9 mouse cellular contexts compared by ENCODE assay signal in genomic region chr8:47446312-47447046, GRCm38 (mm10). TPM values are rescaled to one million over a fixed set of nuclear protein-coding genes. Genes with fewer than 3 reads are reported as not detected.
DNase-seq lines count a peak whose midpoint lies in the region; ATAC-seq lines count a peak whose summit lies in the region.
"Had no signal": no experiment of that assay in that cellular context is flagged by ENCODE, and none has a peak within 500 bp of the region (broad histone marks: within the 10 kb centered on the region; RNA-seq: fewer than 3 reads in every experiment).

Stox2 (minus strand) TSS chr8:47446362.

- 0 out of 2 replicates have a peak, but pooled peaks cover 2% of the 10 kb centered on the region for H3K4me1 ChIP-seq in limb, embryonic 15.5 days

- H3K9me3 ChIP-seq in limb, embryonic 15.5 days = no peaks in the 10 kb centered on the region

- intact Hi-C loops in heart, postnatal 36 days (cut with DNase I) = no loop called here

- WGBS in limb, embryonic 15.5 days = 56% methylated on average over 19 of the region's 19 CpGs

- no peak for DNase-seq in gastrocnemius, postnatal 4 days (ENCODE audit: low spot score in 2 of 2)
- no peak for DNase-seq in gastrocnemius, postnatal 10 days
- DNase-seq in adrenal gland, postnatal 36 days = no peak
- no peak for DNase-seq in heart, postnatal 36 days
- no peak for DNase-seq in thymus, postnatal 36 days
- DNase-seq in urinary bladder, adult 18-20 months (ENCODE audit: low spot score in 2 of 2) = no peak
- DNase-seq: kidney, adult 9 months had no signal

- H3K4me3 ChIP-seq in limb, embryonic 15.5 days = no peak within 1 kb of the TSS

- H3K27ac ChIP-seq in limb, embryonic 15.5 days = no peak within 1 kb of the TSS

- no peak for ATAC-seq in limb, embryonic 15.5 days (ENCODE audit: insufficient number of reproducible peaks, low FRiP score, low TSS enrichment, low read depth)
- no peak for ATAC-seq in CD4-positive, CD25-positive, alpha-beta regulatory T cell, adult 4 months

- no peaks in the 10 kb centered on the region for H3K36me3 ChIP-seq in limb, embryonic 15.5 days

- no peaks in the 10 kb centered on the region for H3K27me3 ChIP-seq in limb, embryonic 15.5 days

- no peak within 1 kb of the TSS for H3K4me2 ChIP-seq in limb, embryonic 15.5 days

- no peak within 1 kb of the TSS for H3K9ac ChIP-seq in limb, embryonic 15.5 days

RNA-seq across cellular contexts. Expression of gene Stox2, which starts in this region (rescaled TPM):
- total RNA-seq in gastrocnemius, postnatal 4 days (2021) = 10 to 100 TPM; 15.8 to 16.8 TPM
- total RNA-seq in gastrocnemius, postnatal 10 days (2021) = 10 to 100 TPM in 1 of 2 experiments, 1 to 10 TPM in 1; 10.0 to 15.0 TPM
- total RNA-seq in adrenal gland, postnatal 36 days (2021) = 10 to 100 TPM; 11.4 to 14.3 TPM
- 10 to 100 TPM; 10.1 to 13.6 TPM for total RNA-seq in heart, postnatal 36 days (2021)
- 11.5 and 14.4 TPM in 2 replicates for polyA plus RNA-seq in limb, embryonic 15.5 days (2015; fragmentation: Nextera tagmentation; extraction: Ambion mirVana)
- under 1 TPM; 0.16 TPM for polyA plus RNA-seq in CD4-positive, CD25-positive, alpha-beta regulatory T cell, adult 4 months (2017; shearing (Covaris generic))

Comparison
In these comparisons a context has a peak if more than half of its experiments do, and no peak if none do; other contexts are left out.
1. RNA of gene Stox2 (polyA plus RNA-seq): 11.5 to 14.4 TPM in limb, embryonic 15.5 days; 0.16 TPM in CD4-positive, CD25-positive, alpha-beta regulatory T cell, adult 4 months; every median in the first group is over 10 times any median in the second.